Mouse (Mus musculus) cerebellum, adult 2 months (tissue): ENCODE results near the gene Nrbf2. TPM values are rescaled to one million over a fixed set of nuclear protein-coding genes. Genes with fewer than 3 reads are reported as not detected.

Source experiments
- DNase-seq, 2 experiments: peaks; one replicate each; pipeline ENCODE4 v3.0.0; 2021
- H3K27ac ChIP-seq: fragments of 200-500 bp; 2 replicates; pipeline ENCODE4 v1.5.1; 2012; ENCODE audit warnings: low read length, control low read depth, inconsistent platforms; ENCODE audit not compliant: insufficient read depth
- H3K27me3 ChIP-seq: fragments of 200-500 bp; 2 replicates; pipeline ENCODE4 v1.6.1; 2012; ENCODE audit warnings: inconsistent platforms, mild to moderate bottlenecking, low read length, moderate library complexity; ENCODE audit not compliant: control insufficient read depth, insufficient read depth
- H3K4me1 ChIP-seq: fragments of 200-500 bp; 2 replicates; pipeline ENCODE4 v1.6.1; 2011; ENCODE audit warnings: low read length; ENCODE audit not compliant: control insufficient read depth, insufficient read depth
- H3K4me3 ChIP-seq: fragments of 200-500 bp; replicated peaks from 2 replicates; pipeline ENCODE3; 2011; ENCODE audit warnings: mild to moderate bottlenecking, low read depth, low read length, control low read depth; ENCODE audit not compliant: insufficient read depth
- CTCF ChIP-seq: fragments of 200-500 bp; IDR thresholded peaks from 2 replicates; pipeline ENCODE4 v1.5.1; 2011; ENCODE audit warnings: low read depth, mild to moderate bottlenecking, control low read depth, low read length, moderate library complexity, borderline replicate concordance; ENCODE audit not compliant: insufficient read depth
- POLR2A ChIP-seq: fragments of 200-500 bp; IDR thresholded peaks from 2 replicates; pipeline ENCODE4 v1.6.1; 2011; ENCODE audit warnings: low read length, control low read depth, borderline replicate concordance; ENCODE audit not compliant: insufficient read depth
- WGBS: fragments of 180-500 bp; shearing (Covaris S2); methylation state at CpG from one replicate; pipeline ENCODE4 v1.1.7; 2018; 5-methylcytosine and 5-hydroxymethylcytosine counted together
- polyA plus RNA-seq: library from polyadenylated mRNA; depleted of rRNA; stranded (reverse); fragments of >200 nt; gene quantifications from 2 replicates; pipeline ENCODE4 v1.2.3, GENCODE M21; 2012; rRNA removed

Gene Nrbf2
- polyA plus RNA-seq, 1 experiment = 22.4 TPM

GRCm38 (mm10) chr10:67223942-67224341, 61.2 kb downstream of the Nrbf2 start:
- Histone ChIP-seq H3K27me3 (no peaks in the 10 kb centered on the region), H3K27ac (no peak overlapping the region), H3K4me3 (no peak overlapping the region), H3K4me1 (peaks cover 14% of the 10 kb centered on the region; the same call in 1 of the 2 replicates)
- DNase-seq = no peak
- no peak for TF ChIP-seq POLR2A
- TF ChIP-seq CTCF = no peak
- 53% methylated on average over 3 of the region's 4 CpGs for WGBS

GRCm38 (mm10) chr10:67221284-67221683, 63.8 kb downstream of the Nrbf2 start:
- 13% methylated on average over 5 of the region's 5 CpGs for WGBS
- TF ChIP-seq POLR2A = no peak
- no peak for TF ChIP-seq CTCF
- peak; percentile 51 to 71 for DNase-seq
- no peak overlapping the region for H3K4me3 ChIP-seq
- H3K27me3 ChIP-seq = no peaks in the 10 kb centered on the region
- peaks cover 14% of the 10 kb centered on the region; the same call in 1 of the 2 replicates for H3K4me1 ChIP-seq
- H3K27ac ChIP-seq = no peak overlapping the region

- no peak overlapping the region for H3K27ac ChIP-seq
- no peaks in the 10 kb centered on the region for H3K27me3 ChIP-seq
- DNase-seq = no peak
- WGBS = 12% methylated on average over 4 of the region's 4 CpGs
- H3K4me1 ChIP-seq = peaks cover 14% of the 10 kb centered on the region; the same call in 1 of the 2 replicates
- TF ChIP-seq CTCF = no peak
- no peak for TF ChIP-seq POLR2A
- H3K4me3 ChIP-seq = no peak overlapping the region
Observed at GRCm38 (mm10) chr10:67220251-67220650, 64.9 kb downstream of the Nrbf2 start.

GRCm38 (mm10) chr10:67218873-67219565, 66.1 kb downstream of the Nrbf2 start:
- peaks cover 17% of the 10 kb centered on the region for H3K4me1 ChIP-seq
- no peak overlapping the region for H3K4me3 ChIP-seq
- no peak for DNase-seq
- TF ChIP-seq CTCF = no peak
- TF ChIP-seq POLR2A = no peak
- no peaks in the 10 kb centered on the region for H3K27me3 ChIP-seq
- 80% methylated on average over 18 of the region's 18 CpGs for WGBS
- H3K27ac ChIP-seq = no peak overlapping the region

- Histone ChIP-seq H3K27ac (no peak overlapping the region), H3K4me3 (no peak overlapping the region), H3K27me3 (no peaks in the 10 kb centered on the region), H3K4me1 (peaks cover 19% of the 10 kb centered on the region)
- no peak for DNase-seq
- TF ChIP-seq POLR2A = no peak
- peak; percentile 23; the same call in 1 of the 2 replicates for TF ChIP-seq CTCF
- 48% methylated on average over 3 of the region's 3 CpGs for WGBS
Observed at GRCm38 (mm10) chr10:67216872-67217271, 68.2 kb downstream of the Nrbf2 start.

Other genes starting within 250 kb of the Nrbf2 start
- 56.3 and 63.8 TPM in 2 replicates for gene Jmjd1c, start 189.2 kb downstream of the Nrbf2 start, polyA plus RNA-seq
- 44.0 and 45.2 TPM in 2 replicates for gene Reep3, start 188.4 kb downstream of the Nrbf2 start, polyA plus RNA-seq